Mouse (Mus musculus) forebrain, postnatal 0 days (tissue): Measurements from ENCODE around the gene Pced1b. TPM values are rescaled to one million over a fixed set of nuclear protein-coding genes. Genes with fewer than 3 reads are reported as not detected.

Experiments used
- ATAC-seq: fragments of 200-750 bp; cut with Nextera tagmentation; 2 replicates; pipeline ENCODE4 v1.8.0; 2017; ENCODE audit warnings: mild to moderate bottlenecking, moderate library complexity
- DNase-seq: peaks from one replicate; pipeline ENCODE4 v3.0.0-alpha.2; 2015
- H3K27ac ChIP-seq: fragments of 300-500 bp; sonication (generic); 2 replicates; pipeline ENCODE4 v1.5.1; 2014; ENCODE audit warnings: low read depth, mild to moderate bottlenecking, antibody characterized with exemption, low read length, moderate library complexity, mixed read lengths
- H3K27me3 ChIP-seq: fragments of 300-500 bp; sonication (generic); 2 replicates; pipeline ENCODE4 v1.6.1; 2014; ENCODE audit warnings: mild to moderate bottlenecking, low read length, mixed read lengths; ENCODE audit not compliant: insufficient read depth
- H3K36me3 ChIP-seq: fragments of 300-500 bp; sonication (generic); 2 replicates; pipeline ENCODE4 v1.6.1; 2014; ENCODE audit warnings: mild to moderate bottlenecking, moderate library complexity; ENCODE audit not compliant: insufficient read depth
- H3K4me1 ChIP-seq: fragments of 300-500 bp; sonication (generic); 2 replicates; pipeline ENCODE4 v1.6.1; 2014; ENCODE audit warnings: antibody characterized with exemption; ENCODE audit not compliant: insufficient read depth
- H3K4me2 ChIP-seq: fragments of 300-500 bp; sonication (generic); 2 replicates; pipeline ENCODE4 v1.6.1; 2014; ENCODE audit warnings: low read depth, mild to moderate bottlenecking, moderate library complexity
- H3K4me3 ChIP-seq: fragments of 300-500 bp; sonication (generic); 2 replicates; pipeline ENCODE4 v1.5.1; 2014; ENCODE audit warnings: low read depth, low read length, mixed read lengths
- H3K9ac ChIP-seq: fragments of 300-500 bp; sonication (generic); 2 replicates; pipeline ENCODE4 v1.6.1; 2014; ENCODE audit warnings: mild to moderate bottlenecking
- H3K9me3 ChIP-seq: fragments of 300-500 bp; sonication (generic); 2 replicates; pipeline ENCODE4 v1.6.1; 2016; ENCODE audit warnings: low read length
- CTCF ChIP-seq: sonication (generic); IDR thresholded peaks from 2 replicates; pipeline ENCODE4 v1.5.1; 2016; ENCODE audit warnings: antibody characterized with exemption, control low read depth, low read depth
- WGBS: fragments of 180-500 bp; shearing (Covaris S2); extraction: QIAGEN DNeasy Blood & Tissue Kit; methylation state at CpG from one replicate; pipeline ENCODE4 v1.1.7; 2014; 5-methylcytosine and 5-hydroxymethylcytosine counted together
- polyA plus RNA-seq: library from polyadenylated mRNA; unstranded; fragments of >200 nt; fragmentation: Nextera tagmentation; extraction: Ambion mirVana; gene quantifications from 2 replicates; pipeline ENCODE4 v1.2.1, GENCODE M21; 2015
- total RNA-seq: library from RNA; depleted of rRNA; stranded (reverse); fragments of >200 nt; gene quantifications from 2 replicates; pipeline ENCODE4 v1.2.3, GENCODE M21; 2014

Pced1b gene
- total and polyA plus RNA-seq, 2 experiments from 2014 or later, result 4.4 to 6.9 TPM

DNA sequence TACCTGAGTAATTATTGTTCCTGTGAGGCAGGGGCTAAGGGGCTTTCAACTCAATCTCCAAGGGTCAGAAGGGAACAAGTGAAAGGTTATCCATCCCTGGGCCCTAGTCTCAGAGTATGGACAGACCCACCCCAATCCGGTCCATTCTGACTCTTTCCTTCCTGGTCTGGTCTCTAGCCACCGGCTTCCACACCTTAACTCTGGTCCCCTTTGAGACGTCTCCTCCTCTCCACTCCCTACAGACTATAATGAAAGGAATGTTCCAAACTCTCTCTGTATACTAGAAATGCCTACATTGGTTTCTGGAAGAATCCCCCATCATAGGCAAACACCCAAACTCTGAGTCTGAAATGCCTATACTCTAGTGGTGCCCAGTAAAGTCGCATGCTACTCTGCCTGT, 100.0 kb downstream of the Pced1b start:
- 91% methylated on average over 4 of the region's 4 CpGs for WGBS
- no peaks in the 10 kb centered on the region for H3K27me3 ChIP-seq
- no peak for TF ChIP-seq CTCF
- H3K27ac ChIP-seq, result no peak overlapping the region
- DNase-seq (no peak), ATAC-seq (no peak)
- H3K36me3 ChIP-seq, result no peaks in the 10 kb centered on the region
- no peak overlapping the region for H3K9ac ChIP-seq
- H3K4me3 ChIP-seq, result no peak overlapping the region
- no peaks in the 10 kb centered on the region for H3K9me3 ChIP-seq
- peaks cover 5% of the 10 kb centered on the region; the same call in 1 of the 2 replicates for H3K4me1 ChIP-seq
- H3K4me2 ChIP-seq, result no peak overlapping the region

DNA sequence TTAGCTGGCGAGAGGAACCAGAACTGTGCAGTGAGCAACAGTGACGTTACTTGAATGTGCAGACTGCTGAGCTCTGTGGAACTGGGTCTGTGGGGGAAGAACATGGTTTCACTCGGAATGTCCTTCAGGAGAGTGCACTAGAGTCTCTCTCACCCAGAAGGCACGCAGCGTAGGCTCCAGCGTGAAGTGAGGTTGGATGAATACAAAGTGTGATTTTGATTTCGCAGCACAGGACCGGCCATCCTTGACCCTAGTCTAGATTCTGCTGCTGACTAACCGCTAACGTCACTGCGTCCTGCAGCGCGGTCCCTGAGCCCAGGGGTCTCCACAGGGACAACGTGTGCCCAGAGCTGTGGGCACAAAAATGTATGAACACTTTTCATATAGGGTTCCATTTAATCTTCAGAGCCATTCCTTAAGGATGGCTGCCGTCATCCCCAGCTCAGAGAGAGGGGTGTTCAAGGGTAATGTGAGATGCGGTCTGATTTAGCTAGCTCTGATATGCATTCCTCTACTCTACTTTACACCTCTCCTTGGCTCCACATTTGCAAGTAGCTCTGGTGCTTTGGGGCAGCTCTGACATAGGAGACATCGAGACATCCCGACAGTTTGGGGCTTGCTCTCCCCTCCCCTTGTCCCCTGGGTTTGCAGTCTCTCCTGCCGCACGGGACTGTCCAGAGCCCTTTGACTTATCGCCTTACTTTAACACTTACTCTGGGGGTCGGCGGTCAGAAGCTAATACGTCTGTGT, 101.8 kb downstream of the Pced1b start:
- no peak for ATAC-seq
- 87% methylated on average over 24 of the region's 24 CpGs for WGBS
- Histone ChIP-seq H3K4me2 (no peak overlapping the region), H3K9ac (no peak overlapping the region), H3K27me3 (no peaks in the 10 kb centered on the region), H3K4me1 (peaks cover 5% of the 10 kb centered on the region; the same call in 1 of the 2 replicates), H3K36me3 (no peaks in the 10 kb centered on the region), H3K27ac (no peak overlapping the region), H3K9me3 (no peaks in the 10 kb centered on the region), H3K4me3 (no peak overlapping the region)
- no peak for DNase-seq
- TF ChIP-seq CTCF, result no peak

DNA sequence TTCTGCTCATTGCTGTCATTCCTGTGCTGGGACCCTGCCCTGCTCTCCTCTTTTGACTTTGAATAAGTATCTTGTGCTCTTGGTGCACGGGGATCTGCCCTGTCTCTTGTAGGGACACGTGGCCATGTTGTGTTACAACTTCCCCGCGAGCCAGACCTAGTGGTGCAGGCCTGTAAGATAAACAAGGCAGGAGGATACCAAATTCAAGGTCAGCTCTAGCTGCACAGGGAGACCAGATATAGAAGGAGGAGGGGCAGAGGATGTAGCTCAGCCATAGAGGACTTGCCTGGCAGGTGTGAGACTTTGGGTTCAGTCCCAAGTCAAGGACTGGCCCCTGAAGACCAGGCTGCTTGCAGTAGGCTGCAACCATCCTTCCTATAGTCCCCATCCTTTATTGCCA, 103.6 kb downstream of the Pced1b start:
- H3K27me3 ChIP-seq, result no peaks in the 10 kb centered on the region
- DNase-seq (no peak), ATAC-seq (no peak)
- H3K4me2 ChIP-seq, result no peak overlapping the region
- H3K36me3 ChIP-seq, result no peaks in the 10 kb centered on the region
- no peak for TF ChIP-seq CTCF
- no peak overlapping the region for H3K9ac ChIP-seq
- H3K27ac ChIP-seq, result no peak overlapping the region
- H3K4me1 ChIP-seq, result peaks cover 5% of the 10 kb centered on the region; the same call in 1 of the 2 replicates
- WGBS, result 84% methylated on average over 4 of the region's 4 CpGs
- H3K9me3 ChIP-seq, result no peaks in the 10 kb centered on the region
- H3K4me3 ChIP-seq, result no peak overlapping the region

DNA sequence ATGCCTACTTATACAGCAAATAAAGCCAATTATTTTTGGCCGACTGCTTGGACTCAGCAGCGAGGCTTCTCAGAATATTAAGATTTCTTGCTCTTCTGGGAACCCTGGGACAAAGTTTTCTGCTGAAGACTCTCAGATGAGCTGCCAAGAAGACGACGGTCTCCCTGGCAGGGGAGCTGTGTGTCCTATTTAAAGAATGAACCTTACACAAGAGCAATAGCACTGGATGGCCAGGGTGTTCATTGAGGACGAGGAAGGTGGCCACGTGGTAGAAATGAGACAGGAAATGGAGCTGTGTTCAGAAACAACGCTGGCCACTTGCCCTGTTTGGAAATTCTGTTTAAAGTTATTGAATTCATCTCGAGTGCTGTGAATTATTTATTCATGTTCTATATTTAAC, 104.1 kb downstream of the Pced1b start:
- no peak for ATAC-seq
- 48% methylated on average over 8 of the region's 8 CpGs for whole genome bisulfite sequencing

DNA sequence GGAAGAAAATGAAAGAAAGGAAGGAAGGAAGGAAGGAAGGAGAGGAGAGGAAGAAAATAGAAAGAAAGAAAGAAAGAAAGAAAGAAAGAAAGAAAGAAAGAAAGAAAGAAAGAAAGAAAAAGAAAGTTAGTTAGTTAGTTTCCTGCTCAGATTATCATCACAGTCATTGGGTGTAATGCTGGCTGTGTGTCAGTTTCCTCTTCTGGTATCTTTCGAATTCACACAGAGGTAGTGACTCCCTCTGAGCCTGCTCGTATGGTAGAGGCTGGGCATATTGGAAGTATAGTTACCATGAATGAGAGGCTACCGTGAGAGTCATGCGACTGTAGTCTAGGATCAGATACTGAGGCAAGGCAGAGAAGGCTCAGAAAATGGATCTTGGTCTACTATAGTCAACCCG, 104.8 kb downstream of the Pced1b start:
- Histone ChIP-seq H3K27ac (no peak overlapping the region), H3K4me2 (no peak overlapping the region), H3K4me1 (peaks cover 5% of the 10 kb centered on the region; the same call in 1 of the 2 replicates), H3K9ac (no peak overlapping the region), H3K27me3 (no peaks in the 10 kb centered on the region), H3K4me3 (no peak overlapping the region), H3K9me3 (no peaks in the 10 kb centered on the region), H3K36me3 (no peaks in the 10 kb centered on the region)
- WGBS, result 92% methylated on average over 5 of the region's 5 CpGs
- ATAC-seq, result no peak
- TF ChIP-seq CTCF, result no peak
- no peak for DNase-seq

More for the DNA sequence above, 104.1 kb downstream of the Pced1b start:
- Histone ChIP-seq H3K4me1 (peaks cover 5% of the 10 kb centered on the region; the same call in 1 of the 2 replicates), H3K36me3 (no peaks in the 10 kb centered on the region), H3K9me3 (no peaks in the 10 kb centered on the region), H3K9ac (no peak overlapping the region), H3K27me3 (no peaks in the 10 kb centered on the region), H3K4me3 (no peak overlapping the region), H3K27ac (no peak overlapping the region), H3K4me2 (no peak overlapping the region)
- no peak for TF ChIP-seq CTCF
- DNase-seq, result peak; percentile 20

DNA sequence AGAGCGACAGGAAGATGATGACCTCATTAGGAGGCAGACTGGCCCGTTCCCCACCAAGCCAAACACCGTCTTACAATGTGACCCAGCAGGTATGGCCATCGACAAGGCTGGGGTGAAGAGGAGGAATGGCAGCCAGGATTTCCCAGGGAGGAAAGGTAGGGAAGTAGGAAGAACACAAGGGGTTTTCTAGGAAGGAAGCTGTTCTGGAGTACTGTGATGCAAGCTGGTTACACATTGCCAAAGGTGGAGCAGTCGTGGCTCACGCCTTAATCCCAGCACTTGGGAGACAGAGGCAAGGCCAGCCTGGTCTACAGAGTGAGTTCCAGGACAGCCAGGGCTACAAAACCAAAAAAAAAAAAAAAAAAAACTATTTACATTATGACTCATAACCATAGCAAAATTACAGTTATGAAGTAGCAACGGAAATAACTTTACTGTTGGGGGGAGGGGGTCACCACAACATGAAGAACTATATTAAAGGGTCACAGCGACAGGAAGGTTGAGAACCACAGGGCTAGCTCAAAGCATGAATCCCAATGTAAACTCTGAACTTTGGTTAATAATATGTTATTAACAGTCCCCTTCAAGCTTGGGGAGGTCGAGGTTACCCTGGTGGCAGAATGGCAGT, 108.9 kb downstream of the Pced1b start:
- WGBS, result 86% methylated on average over 9 of the region's 9 CpGs
- Histone ChIP-seq H3K9me3 (no peaks in the 10 kb centered on the region), H3K4me2 (no peak overlapping the region), H3K27me3 (no peaks in the 10 kb centered on the region), H3K4me1 (peaks cover 4% of the 10 kb centered on the region; the same call in 1 of the 2 replicates), H3K36me3 (no peaks in the 10 kb centered on the region), H3K4me3 (no peak overlapping the region), H3K27ac (no peak overlapping the region), H3K9ac (no peak overlapping the region)
- DNase-seq, result no peak
- TF ChIP-seq CTCF, result no peak
- ATAC-seq, result no peak

DNA sequence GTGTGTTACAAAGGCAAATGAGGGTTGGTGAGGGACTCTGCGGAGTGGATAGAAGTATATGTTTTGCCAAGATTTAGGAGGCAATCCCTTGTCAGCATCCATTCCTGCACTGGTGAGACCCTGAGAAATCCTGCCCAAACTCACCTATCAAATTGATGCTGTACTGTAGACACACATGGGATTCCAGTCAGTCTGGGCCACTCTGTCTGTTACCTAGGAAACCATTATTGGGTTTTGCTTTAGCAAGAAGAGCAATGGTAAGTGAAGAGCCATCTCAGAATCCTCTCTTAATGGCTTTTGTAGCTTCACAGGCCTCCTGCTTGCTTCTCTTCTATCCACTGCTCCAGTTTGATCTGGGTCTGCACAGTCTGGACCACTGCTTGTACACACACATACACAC, 110.1 kb downstream of the Pced1b start:
- Histone ChIP-seq H3K9ac (no peak overlapping the region), H3K36me3 (no peaks in the 10 kb centered on the region), H3K27ac (no peak overlapping the region), H3K9me3 (no peaks in the 10 kb centered on the region), H3K4me1 (no peaks in the 10 kb centered on the region), H3K27me3 (no peaks in the 10 kb centered on the region), H3K4me2 (no peak overlapping the region), H3K4me3 (no peak overlapping the region)
- WGBS, result 90% methylated on average over 1 of the region's 1 CpGs
- no peak for ATAC-seq
- no peak for DNase-seq
- no peak for TF ChIP-seq CTCF
